Mouse (Mus musculus) E14TG2a.4 (cell line): Measurements from ENCODE around the gene Hap1.

Source experiments
- CTCF ChIP-seq: conservative IDR thresholded peaks from 2 replicates; pipeline ENCODE4 v1.5.1; 2014; ENCODE audit warnings: low read length
- NANOG ChIP-seq: IDR thresholded peaks from 2 replicates; pipeline ENCODE4 v1.6.1; 2014; ENCODE audit warnings: borderline replicate concordance, low read length, mixed read lengths

- no peak for TF ChIP-seq CTCF
- TF ChIP-seq NANOG, result no peak
Measured at GRCm38 (mm10) chr11:100393733-100394132, 37.8 kb upstream of the Hap1 start.
